8 mouse cellular contexts compared by ENCODE assay signal in the genomic region with DNA sequence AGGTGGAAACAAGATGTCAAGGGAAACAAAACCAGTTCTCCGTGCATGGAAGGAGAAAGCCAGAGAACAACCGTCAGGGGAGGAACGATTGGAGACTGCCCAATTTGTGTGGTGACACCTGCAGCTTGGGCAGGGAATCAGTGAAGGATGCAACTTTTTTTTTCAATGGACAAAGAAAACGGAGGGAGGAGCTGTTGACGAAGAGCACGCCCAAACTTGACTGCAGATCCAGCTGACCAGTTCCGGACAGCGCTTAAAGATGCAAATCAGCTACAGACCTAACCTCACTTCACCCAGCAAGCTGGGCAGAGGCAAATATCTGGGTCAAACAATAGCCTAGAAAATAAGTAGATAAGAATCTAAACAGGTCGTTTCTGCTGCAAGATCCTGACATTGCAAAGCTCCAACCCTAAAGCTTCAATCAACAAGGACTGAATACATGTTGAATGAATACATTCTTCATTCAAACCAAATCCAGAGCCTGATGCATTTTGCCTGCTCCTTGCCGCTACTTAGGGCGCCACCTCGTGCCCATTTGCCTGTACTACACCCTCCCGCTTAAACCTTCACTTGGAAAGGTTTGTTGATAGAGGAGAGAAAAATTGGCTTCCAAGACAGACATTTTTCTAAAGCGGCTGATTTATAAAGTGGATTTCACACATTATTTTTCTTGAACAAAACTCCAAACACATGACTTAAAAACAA.
DNase-seq lines count a peak whose midpoint lies in the region; ATAC-seq and TF ChIP-seq lines count a peak whose summit lies in the region.

No protein-coding gene starts in this region.

- H3K4me2 ChIP-seq in embryonic facial prominence, embryonic 14.5 days (ENCODE audit: low read depth, low read length) = peak overlapping the region; percentile 9; the same call in 1 of the 2 replicates

- no peaks in the 10 kb centered on the region for H3K9me3 ChIP-seq in E14TG2a.4 (ENCODE audit: low read length)
- no peaks in the 10 kb centered on the region for H3K9me3 ChIP-seq in embryonic facial prominence, embryonic 14.5 days (ENCODE audit: control insufficient read depth, low read length)

- H3K4me1 ChIP-seq in E14TG2a.4 (replicated peaks; ENCODE audit: low read depth, low read length) = peaks cover 66% of the 10 kb centered on the region
- peaks cover 5% of the 10 kb centered on the region; the same call in 1 of the 2 replicates for H3K4me1 ChIP-seq in embryonic facial prominence, embryonic 14.5 days (ENCODE audit: control insufficient read depth, insufficient read depth, low read length)

- ATAC-seq in embryonic facial prominence, embryonic 14.5 days (ENCODE audit: low read depth) = no peak

- DNase-seq in adrenal gland, postnatal 4 days (ENCODE audit: low spot score in 2 of 2) = peak; percentile 68
- DNase-seq in embryonic facial prominence, embryonic 14.5 days (ENCODE audit: low spot score) = peak; percentile 82
- peak; percentile 94 for DNase-seq in heart, postnatal 4 days
- DNase-seq in layer of hippocampus, adult 8-10 months (ENCODE audit: low spot score in 2 of 2) = peak; percentile 65 to 91
- DNase-seq in lung, postnatal 25 days (ENCODE audit: low spot score) = peak; percentile 87
- DNase-seq in retina, postnatal 1 day = peak; percentile 83
- DNase-seq in thymus, postnatal 36 days = peak; percentile 73 to 81

- no peaks in the 10 kb centered on the region; the same call in none of the 2 replicates for H3K27me3 ChIP-seq in E14TG2a.4 (ENCODE audit: insufficient read depth, low read length)
- no peaks in the 10 kb centered on the region for H3K27me3 ChIP-seq in embryonic facial prominence, embryonic 14.5 days (replicated peaks; ENCODE audit: control insufficient read depth, insufficient read depth, low read length)

- 9% methylated on average over 14 of the region's 14 CpGs for WGBS in embryonic facial prominence, embryonic 14.5 days

- no peak overlapping the region for H3K27ac ChIP-seq in embryonic facial prominence, embryonic 14.5 days (replicated peaks; ENCODE audit: low read depth, low read length)

- no peak overlapping the region for H3K9ac ChIP-seq in embryonic facial prominence, embryonic 14.5 days (ENCODE audit: low read depth, low read length)

- no peaks in the 10 kb centered on the region for H3K36me3 ChIP-seq in E14TG2a.4 (ENCODE audit: insufficient read depth, low read length)
- no peaks in the 10 kb centered on the region for H3K36me3 ChIP-seq in embryonic facial prominence, embryonic 14.5 days (ENCODE audit: control insufficient read depth, insufficient read depth, low read length)

- H3K4me3 ChIP-seq in E14TG2a.4 (replicated peaks; ENCODE audit: low read length) = peak overlapping the region; percentile 21; the same call in 1 of the 2 replicates
- no peak overlapping the region for H3K4me3 ChIP-seq in embryonic facial prominence, embryonic 14.5 days (ENCODE audit: low read depth, low read length)

- peak; percentile 99 for TF ChIP-seq CTCF in E14TG2a.4 (conservative IDR thresholded peaks at IDR 0.05; ENCODE audit: low read length)
